Mouse (Mus musculus) hindbrain, embryonic 16.5 days (tissue): ENCODE results near the gene Xiap. TPM values are rescaled to one million over a fixed set of nuclear protein-coding genes. Genes with fewer than 3 reads are reported as not detected.

Experiments used
- ATAC-seq: fragments of 200-750 bp; cut with Nextera tagmentation; 2 replicates; pipeline ENCODE4 v1.8.0; 2017; ENCODE audit warnings: moderate TSS enrichment, moderate library complexity
- H3K27ac ChIP-seq: fragments of 300-500 bp; sonication (generic); 2 replicates; pipeline ENCODE4 v1.5.1; 2014; ENCODE audit warnings: low read depth, mild to moderate bottlenecking, control low read depth, low read length, moderate library complexity
- H3K27me3 ChIP-seq: fragments of 300-500 bp; sonication (generic); replicated peaks from 2 replicates; pipeline ENCODE4 v1.6.1; 2014; ENCODE audit warnings: low read length; ENCODE audit not compliant: control insufficient read depth, insufficient read depth
- H3K36me3 ChIP-seq: fragments of 300-500 bp; sonication (generic); 2 replicates; pipeline ENCODE4 v1.6.1; 2014; ENCODE audit warnings: mild to moderate bottlenecking, low read length, moderate library complexity, mixed read lengths; ENCODE audit not compliant: control insufficient read depth, insufficient read depth
- H3K4me1 ChIP-seq: fragments of 300-500 bp; sonication (generic); 2 replicates; pipeline ENCODE4 v1.6.1; 2014; ENCODE audit warnings: low read depth, low read length; ENCODE audit not compliant: control insufficient read depth, insufficient read depth
- H3K4me2 ChIP-seq: fragments of 300-500 bp; sonication (generic); 2 replicates; pipeline ENCODE4 v1.6.1; 2014; ENCODE audit warnings: mild to moderate bottlenecking, low read length, control low read depth, moderate library complexity
- H3K4me3 ChIP-seq: fragments of 300-500 bp; sonication (generic); 2 replicates; pipeline ENCODE4 v1.5.1; 2014; ENCODE audit warnings: mild to moderate bottlenecking, low read length, control low read depth, moderate library complexity
- H3K9ac ChIP-seq: fragments of 300-500 bp; sonication (generic); 2 replicates; pipeline ENCODE4 v1.6.1; 2014; ENCODE audit warnings: low read depth, mild to moderate bottlenecking, control low read depth, low read length, moderate library complexity
- H3K9me3 ChIP-seq: fragments of 300-500 bp; sonication (generic); 2 replicates; pipeline ENCODE4 v1.6.1; 2014; ENCODE audit warnings: mild to moderate bottlenecking, low read length, moderate library complexity; ENCODE audit not compliant: control insufficient read depth
- WGBS: fragments of 180-500 bp; shearing (Covaris S2); extraction: QIAGEN DNeasy Blood & Tissue Kit; methylation state at CpG from one replicate; pipeline ENCODE4 v1.1.7; 2014; 5-methylcytosine and 5-hydroxymethylcytosine counted together
- polyA plus RNA-seq: library from polyadenylated mRNA; unstranded; fragments of >200 nt; fragmentation: Nextera tagmentation; extraction: Ambion mirVana; gene quantifications from 2 replicates; pipeline ENCODE4 v1.2.1, GENCODE M21; 2015

Gene Xiap
- polyA plus RNA-seq, 1 experiment from 2014 or later: 9.4 TPM

DNA sequence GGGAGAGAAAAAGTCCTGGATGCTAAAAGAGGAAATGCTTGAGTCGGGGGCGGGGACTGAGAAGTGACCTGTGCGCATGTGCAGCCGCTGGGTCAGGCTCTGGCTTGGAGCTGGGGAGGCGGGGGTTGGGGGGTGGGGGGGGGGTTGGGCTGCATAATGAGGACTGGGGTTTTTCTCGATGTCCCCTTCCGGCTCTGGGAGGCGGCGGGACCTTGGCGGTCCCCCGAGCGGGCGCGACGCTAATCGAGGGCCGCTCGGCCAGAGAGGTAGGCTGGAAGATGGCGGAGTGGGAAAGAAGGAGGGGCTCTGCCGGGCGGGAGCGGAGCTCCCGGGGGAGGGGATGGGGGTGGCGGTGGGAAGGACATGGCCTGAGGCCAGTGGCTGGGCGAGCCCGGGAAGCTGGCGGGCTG lies 8.3 kb downstream of the Xiap start:
- peak overlapping the region; percentile 50 for H3K4me2 ChIP-seq
- peak overlapping the region; percentile 63 for H3K9ac ChIP-seq
- H3K4me3 ChIP-seq: peak overlapping the region; percentile 48
- no peaks in the 10 kb centered on the region for H3K9me3 ChIP-seq
- peak; percentile 86 for ATAC-seq
- 25% methylated on average over 19 of the region's 27 CpGs for WGBS
- H3K36me3 ChIP-seq: no peaks in the 10 kb centered on the region
- peak overlapping the region; percentile 84 for H3K27ac ChIP-seq
- H3K4me1 ChIP-seq: 0 out of 2 replicates have a peak, but pooled peaks cover 4% of the 10 kb centered on the region
- no peaks in the 10 kb centered on the region for H3K27me3 ChIP-seq

DNA sequence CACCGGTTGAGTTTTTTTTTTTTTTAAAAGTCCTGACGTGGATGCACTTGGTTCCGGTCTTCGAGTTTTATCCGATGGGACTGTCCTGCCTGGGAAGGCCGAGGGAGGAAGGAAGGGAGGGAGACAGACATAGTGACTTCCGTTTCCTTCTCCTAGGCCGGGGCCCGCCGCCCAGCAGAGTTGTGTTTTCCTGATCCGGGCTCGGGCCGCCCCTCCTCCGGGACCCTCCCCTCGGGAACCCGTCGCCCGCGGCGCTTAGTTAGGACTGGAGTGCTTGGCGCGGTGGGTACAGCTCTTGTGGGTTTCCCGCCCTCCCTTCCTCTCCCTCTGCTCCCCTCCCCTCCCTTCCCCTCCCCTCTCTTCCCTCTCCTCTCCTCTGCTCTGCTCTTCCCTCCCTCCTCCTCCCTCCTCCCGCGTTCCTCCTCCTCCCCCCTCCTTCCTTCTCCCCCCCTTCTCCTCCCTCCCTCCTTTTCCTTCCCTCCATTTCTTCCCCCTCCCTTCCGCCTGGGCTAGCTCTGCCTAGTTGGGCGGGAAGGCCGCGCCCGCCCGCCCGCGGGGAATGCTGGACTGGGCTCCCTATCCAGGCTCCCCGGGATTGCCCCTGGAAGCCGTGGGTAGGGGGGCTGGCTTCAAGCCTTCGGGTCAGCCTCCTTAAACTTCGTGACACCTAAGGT lies 8.9 kb downstream of the Xiap start:
- peak overlapping the region; percentile 48 for H3K4me3 ChIP-seq
- no peaks in the 10 kb centered on the region for H3K27me3 ChIP-seq
- H3K27ac ChIP-seq: peak overlapping the region; percentile 84
- H3K36me3 ChIP-seq: no peaks in the 10 kb centered on the region
- 24% methylated on average over 32 of the region's 37 CpGs for WGBS
- 0 out of 2 replicates have a peak, but pooled peaks cover 4% of the 10 kb centered on the region for H3K4me1 ChIP-seq
- H3K4me2 ChIP-seq: peak overlapping the region; percentile 53
- ATAC-seq: peak; percentile 90
- H3K9me3 ChIP-seq: no peaks in the 10 kb centered on the region
- peak overlapping the region; percentile 63 for H3K9ac ChIP-seq

DNA sequence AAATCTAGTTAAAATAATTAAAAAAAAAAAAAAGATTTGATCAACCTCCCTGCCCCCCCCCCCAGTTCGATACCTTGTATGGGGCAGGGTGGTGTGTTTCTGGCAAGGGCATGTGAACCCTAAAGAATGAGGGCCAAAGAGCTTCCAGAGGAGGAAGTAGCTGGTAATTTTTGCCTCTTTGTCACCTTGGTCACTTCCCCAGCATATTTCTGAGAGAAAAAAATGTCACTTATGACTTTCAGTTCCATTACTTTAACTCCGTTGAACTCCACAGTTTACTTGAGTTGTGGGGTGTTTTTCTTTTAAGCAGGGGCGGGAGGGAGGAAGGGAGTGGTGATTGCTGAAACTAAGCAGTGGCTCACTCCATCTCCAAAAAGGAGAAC lies 9.4 kb downstream of the Xiap start:
- peak overlapping the region; percentile 53 for H3K4me2 ChIP-seq
- no peaks in the 10 kb centered on the region for H3K27me3 ChIP-seq
- no peaks in the 10 kb centered on the region for H3K36me3 ChIP-seq
- peak overlapping the region; percentile 84 for H3K27ac ChIP-seq
- H3K4me3 ChIP-seq: peak overlapping the region; percentile 48
- H3K9ac ChIP-seq: peak overlapping the region; percentile 63
- H3K4me1 ChIP-seq: 0 out of 2 replicates have a peak, but pooled peaks cover 4% of the 10 kb centered on the region
- peak; percentile 14 for ATAC-seq
- no peaks in the 10 kb centered on the region for H3K9me3 ChIP-seq
- WGBS: 22% methylated on average over 3 of the region's 3 CpGs

DNA sequence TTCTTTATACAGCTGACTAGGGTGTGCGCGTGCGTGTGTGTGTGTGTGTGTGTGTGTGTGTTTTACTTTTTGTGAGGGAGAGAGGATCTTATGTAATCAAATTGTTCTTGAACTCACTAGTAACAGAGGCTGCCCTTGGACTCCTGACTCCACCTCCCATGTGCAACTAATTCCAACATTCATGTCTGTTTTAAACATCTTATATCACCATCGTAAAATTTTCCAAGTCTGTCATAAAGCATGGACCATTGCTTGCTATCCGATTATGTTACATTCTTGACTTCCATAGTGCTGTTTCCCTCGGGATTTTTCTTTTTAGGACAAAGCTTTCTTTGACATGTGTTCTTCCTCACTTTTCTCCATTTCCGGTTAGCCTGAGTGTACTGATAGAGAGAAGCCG lies 28.3 kb downstream of the Xiap start:
- Histone ChIP-seq H3K36me3 (no peaks in the 10 kb centered on the region), H3K4me3 (no peak overlapping the region), H3K9me3 (no peaks in the 10 kb centered on the region), H3K4me2 (no peak overlapping the region), H3K9ac (no peak overlapping the region), H3K27me3 (no peaks in the 10 kb centered on the region), H3K4me1 (no peaks in the 10 kb centered on the region), H3K27ac (no peak overlapping the region)
- WGBS: 84% methylated on average over 8 of the region's 8 CpGs
- no peak for ATAC-seq

DNA sequence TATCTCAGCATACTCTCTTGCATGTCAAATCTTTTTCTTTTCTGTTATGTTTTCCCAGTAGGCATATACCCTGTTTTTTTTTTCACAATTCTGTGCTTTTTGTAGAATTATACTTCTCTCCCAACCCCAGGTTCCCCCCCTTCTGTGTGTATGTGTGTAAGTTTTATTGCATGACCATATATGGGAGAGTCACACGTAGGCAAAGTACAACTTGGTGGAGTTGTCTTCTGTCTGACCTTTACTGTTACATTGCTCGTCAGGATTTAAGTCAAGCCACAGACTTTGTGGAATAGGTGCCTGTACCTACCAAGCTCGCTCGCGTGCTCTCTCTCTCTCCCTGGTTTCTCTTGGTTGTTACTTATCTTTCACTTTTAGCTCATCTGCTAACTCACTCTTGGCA lies 28.7 kb downstream of the Xiap start:
- 89% methylated on average over 5 of the region's 5 CpGs for WGBS
- no peak for ATAC-seq
- Histone ChIP-seq H3K4me3 (no peak overlapping the region), H3K9ac (no peak overlapping the region), H3K4me2 (no peak overlapping the region), H3K27ac (no peak overlapping the region), H3K36me3 (no peaks in the 10 kb centered on the region), H3K4me1 (no peaks in the 10 kb centered on the region), H3K9me3 (no peaks in the 10 kb centered on the region), H3K27me3 (no peaks in the 10 kb centered on the region)

DNA sequence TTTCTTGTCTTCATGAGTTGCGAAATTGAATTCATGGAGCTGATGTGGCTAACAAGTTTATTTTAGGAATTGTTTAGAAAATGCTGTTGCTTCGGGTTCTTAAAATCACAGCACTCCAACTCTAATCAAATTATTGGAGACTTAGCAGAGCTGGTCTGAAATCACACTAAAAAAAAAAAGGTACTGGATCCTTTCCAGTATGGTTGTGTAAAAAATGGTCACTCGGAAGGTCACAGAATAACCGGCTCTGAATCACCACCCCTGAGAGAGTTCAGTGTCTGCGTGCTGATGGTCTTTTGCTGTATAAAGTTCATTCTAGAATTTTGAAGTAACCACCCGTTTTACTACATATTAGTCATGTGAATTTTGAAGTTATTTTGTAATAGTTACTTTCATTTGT lies 47.7 kb downstream of the Xiap start:
- no peak for ATAC-seq
- Histone ChIP-seq H3K36me3 (peaks cover 4% of the 10 kb centered on the region; the same call in 1 of the 2 replicates), H3K9me3 (no peaks in the 10 kb centered on the region; the same call in 1 of the 2 replicates), H3K4me1 (no peaks in the 10 kb centered on the region), H3K4me2 (no peak overlapping the region), H3K27me3 (no peaks in the 10 kb centered on the region), H3K4me3 (no peak overlapping the region), H3K27ac (no peak overlapping the region), H3K9ac (no peak overlapping the region)
- WGBS: 91% methylated on average over 6 of the region's 6 CpGs

DNA sequence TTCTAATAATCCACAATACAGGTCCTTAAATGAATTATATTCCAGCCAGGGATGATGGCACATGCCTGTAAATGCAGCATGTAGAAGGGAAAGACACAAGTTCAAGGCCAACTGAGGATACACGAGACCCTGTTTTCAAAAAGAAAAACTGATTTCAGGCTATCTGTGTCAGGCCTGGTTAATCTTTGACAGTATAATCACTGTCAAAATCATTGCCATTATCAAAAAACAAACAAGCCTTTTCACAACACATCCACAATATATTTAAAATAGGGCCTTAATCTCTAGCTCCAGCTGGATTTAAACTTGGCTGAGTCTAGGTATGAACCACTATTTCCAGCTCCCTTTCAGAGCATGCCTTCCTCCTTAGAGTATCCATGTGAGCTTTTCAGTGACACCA lies 51.1 kb downstream of the Xiap start:
- Histone ChIP-seq H3K27me3 (no peaks in the 10 kb centered on the region), H3K36me3 (peaks cover 4% of the 10 kb centered on the region; the same call in 1 of the 2 replicates), H3K9me3 (no peaks in the 10 kb centered on the region; the same call in 1 of the 2 replicates), H3K9ac (no peak overlapping the region), H3K4me2 (no peak overlapping the region), H3K4me1 (no peaks in the 10 kb centered on the region), H3K27ac (no peak overlapping the region), H3K4me3 (no peak overlapping the region)
- ATAC-seq: no peak
- WGBS: 92% methylated on average over 1 of the region's 1 CpGs

DNA sequence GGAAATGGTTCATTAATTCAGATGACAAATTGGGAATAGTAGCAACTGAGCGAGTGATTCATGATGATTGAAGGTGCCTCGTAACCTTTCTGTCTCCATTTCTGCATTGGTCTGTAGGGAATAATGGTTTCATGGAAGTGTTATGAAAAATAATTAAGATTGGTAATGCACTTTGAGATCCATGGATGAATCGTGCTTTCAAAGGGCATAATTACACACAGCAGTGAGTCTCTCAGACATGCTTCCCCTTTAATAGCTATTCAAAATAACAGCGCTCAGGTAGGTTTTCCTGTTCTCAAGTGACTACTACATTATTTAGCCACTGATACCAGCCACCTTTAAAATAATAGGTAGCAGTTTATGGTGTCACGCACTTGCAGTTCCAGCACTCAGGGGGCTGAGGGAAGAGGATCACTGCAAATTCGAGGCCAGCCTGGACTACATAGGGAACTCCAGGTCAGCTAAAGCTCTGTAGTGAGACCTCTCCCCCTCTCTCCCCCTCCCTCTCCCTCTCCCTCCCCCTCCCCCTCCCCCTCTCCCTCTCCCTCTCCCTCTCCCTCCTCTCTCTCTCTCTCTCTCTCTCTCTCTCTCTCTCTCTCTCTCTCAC lies 60.1 kb downstream of the Xiap start:
- Histone ChIP-seq H3K4me3 (no peak overlapping the region), H3K4me1 (no peaks in the 10 kb centered on the region), H3K4me2 (no peak overlapping the region), H3K27ac (no peak overlapping the region), H3K9me3 (no peaks in the 10 kb centered on the region), H3K9ac (no peak overlapping the region), H3K27me3 (no peaks in the 10 kb centered on the region), H3K36me3 (no peaks in the 10 kb centered on the region)
- ATAC-seq: no peak
- WGBS: 62% methylated on average over 6 of the region's 6 CpGs

DNA sequence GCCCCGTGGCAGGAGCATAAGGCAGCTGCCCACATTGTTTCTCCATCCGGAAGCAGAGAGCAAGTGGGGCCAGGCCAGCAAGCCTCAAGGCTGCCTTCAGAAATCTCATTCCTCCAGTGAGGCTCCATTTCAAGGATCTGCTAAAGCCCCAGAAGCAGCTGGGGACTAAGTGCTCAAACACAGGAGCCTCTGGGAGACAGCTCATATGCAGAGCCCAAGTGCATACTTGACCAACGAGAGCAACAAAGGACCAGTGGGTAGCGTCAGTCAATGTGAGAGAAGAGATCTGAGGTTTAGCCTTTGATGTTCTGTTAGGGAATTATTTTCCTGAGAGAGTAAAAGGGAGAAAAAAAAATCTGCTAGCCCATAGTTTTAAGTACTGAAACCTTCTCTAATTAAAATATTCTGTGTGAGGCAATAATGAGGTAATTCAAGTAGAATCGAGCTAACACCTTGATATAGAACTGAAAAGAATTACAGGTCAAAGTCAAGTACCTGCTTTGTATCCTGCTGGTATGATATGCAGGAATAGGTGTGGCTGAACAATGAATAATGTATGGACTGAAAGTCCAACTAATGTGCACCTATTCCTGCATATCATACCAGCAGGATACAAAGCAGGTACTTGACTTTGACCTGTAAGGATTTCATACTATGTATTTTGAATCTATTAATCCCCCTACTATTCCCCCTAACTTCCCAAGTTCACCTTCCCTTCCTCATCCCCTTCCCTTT lies 65.7 kb downstream of the Xiap start:
- Histone ChIP-seq H3K27ac (no peak overlapping the region), H3K4me1 (no peaks in the 10 kb centered on the region), H3K4me2 (no peak overlapping the region), H3K4me3 (no peak overlapping the region), H3K36me3 (no peaks in the 10 kb centered on the region), H3K9ac (no peak overlapping the region), H3K27me3 (no peaks in the 10 kb centered on the region), H3K9me3 (no peaks in the 10 kb centered on the region)
- no peak for ATAC-seq
- 77% methylated on average over 5 of the region's 5 CpGs for WGBS
